Mouse (Mus musculus): ENCODE data around the gene Cd4. TPM values are rescaled to one million over a fixed set of nuclear protein-coding genes. Genes with fewer than 3 reads are reported as not detected.

Cd4 gene
- polyA plus RNA-seq (2012; rRNA removed), result 34.2 and 35.9 TPM in 2 replicates

DNA sequence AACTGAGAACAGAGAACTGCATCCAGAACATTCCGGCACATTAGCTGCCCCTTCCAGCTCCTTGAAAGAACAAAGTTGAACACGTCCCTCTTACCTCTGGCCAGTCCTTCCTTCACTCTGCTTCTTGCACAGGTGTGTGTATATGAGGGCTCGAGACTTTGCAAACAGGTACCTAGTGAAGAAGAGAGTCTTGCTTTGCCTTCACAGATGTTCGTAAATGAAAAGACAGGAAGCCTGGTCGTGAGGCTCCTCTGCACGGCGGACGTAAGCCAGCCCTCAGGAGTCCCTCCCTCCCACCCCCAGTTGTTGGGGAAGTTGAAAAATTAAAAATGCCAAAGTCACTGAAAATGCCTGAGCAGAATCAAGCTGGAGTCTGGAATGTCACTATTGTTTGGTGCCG, at the start of gene Cd4:
Cd4 (minus strand) TSS at position 236 of the 400 bp plus-strand sequence.
- no peak for DNase-seq (ENCODE audit: low read depth in 1 of 2, low spot score in 2 of 2)
- TF ChIP-seq CTCF (IDR thresholded peaks at IDR 0.05; ENCODE audit: extremely low read depth, insufficient read depth, insufficient read length, insufficient replicate concordance), result no peak
- peak within 1 kb of the TSS; percentile 61 for H3K4me3 ChIP-seq (ENCODE audit: extremely low read depth, insufficient read depth, insufficient read length)
- peaks cover 3% of the 10 kb centered on the region; the same call in 1 of the 2 replicates for H3K4me1 ChIP-seq (ENCODE audit: control insufficient read depth, insufficient read depth, insufficient read length)
- 45% methylated on average over 9 of the region's 9 CpGs for WGBS
- H3K36me3 ChIP-seq (ENCODE audit: control insufficient read depth, insufficient read depth, low read length), result no peaks in the 10 kb centered on the region
- peak within 1 kb of the TSS; percentile 54; the same call in 1 of the 2 replicates for H3K27ac ChIP-seq (ENCODE audit: insufficient read depth, low read length)
- H3K27me3 ChIP-seq (ENCODE audit: control insufficient read depth, insufficient read depth, low read length), result no peaks in the 10 kb centered on the region

DNA sequence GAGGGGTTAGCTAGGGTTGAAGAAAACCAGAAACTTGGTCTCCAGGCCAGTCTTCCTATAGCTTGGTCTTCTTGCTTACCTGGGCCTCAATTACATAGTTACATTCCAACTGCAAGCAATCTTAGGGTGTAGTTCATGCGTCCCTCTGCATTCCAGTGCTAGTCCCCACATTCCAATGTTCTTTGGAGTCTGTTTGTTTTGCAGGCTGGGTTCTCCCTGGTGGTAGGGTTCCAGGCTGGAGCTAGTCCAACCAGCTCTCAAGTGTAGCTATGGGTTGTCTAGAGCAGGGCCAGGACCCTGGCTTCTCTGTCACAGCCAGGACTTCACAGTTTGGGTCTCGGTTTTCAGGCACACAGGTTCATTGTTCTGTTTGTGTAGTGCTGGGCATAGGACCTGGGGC, 49.5 kb upstream of the Cd4 start:
- TF ChIP-seq POLR2A (IDR thresholded peaks at IDR 0.05; ENCODE audit: low read depth, low read length), result no peak
- TF ChIP-seq CTCF (IDR thresholded peaks at IDR 0.05; ENCODE audit: extremely low read depth, insufficient read depth, insufficient read length, insufficient replicate concordance), result no peak
- WGBS, result 91% methylated on average over 2 of the region's 2 CpGs

DNA sequence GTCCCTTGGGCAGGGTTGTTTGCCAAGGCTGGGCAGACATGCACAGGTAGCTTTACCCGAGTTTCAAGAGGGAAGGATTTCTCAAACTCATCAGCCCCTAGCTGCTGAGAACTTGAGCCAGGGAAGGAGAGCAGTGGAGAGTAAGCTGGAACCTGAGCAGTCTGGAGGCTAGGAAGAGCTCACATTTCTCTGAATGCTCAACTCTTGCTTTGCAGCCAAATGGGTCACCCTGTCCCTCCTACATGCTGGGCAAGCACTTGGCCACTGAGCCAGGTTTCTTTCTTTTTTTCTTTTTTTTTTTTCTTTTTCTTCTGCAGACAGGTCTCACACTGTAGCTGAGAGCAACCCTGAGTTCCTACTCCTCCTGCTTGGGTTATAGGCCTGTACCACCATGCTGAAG, 48.7 kb upstream of the Cd4 start:
- 86% methylated on average over 1 of the region's 1 CpGs for WGBS
- TF ChIP-seq POLR2A (IDR thresholded peaks at IDR 0.05; ENCODE audit: low read depth, low read length) (no peak), CTCF (IDR thresholded peaks at IDR 0.05; ENCODE audit: extremely low read depth, insufficient read depth, insufficient read length, insufficient replicate concordance) (no peak)
- H3K27ac ChIP-seq (ENCODE audit: insufficient read depth, low read length), result no peak overlapping the region
- peaks cover 6% of the 10 kb centered on the region; the same call in 1 of the 2 replicates for H3K4me1 ChIP-seq (ENCODE audit: control insufficient read depth, insufficient read depth, insufficient read length)
- H3K27me3 ChIP-seq (ENCODE audit: control insufficient read depth, insufficient read depth, low read length), result no peaks in the 10 kb centered on the region
- DNase-seq (ENCODE audit: low read depth in 1 of 2, low spot score in 2 of 2), result no peak
- H3K36me3 ChIP-seq (ENCODE audit: control insufficient read depth, insufficient read depth, low read length), result peaks cover 13% of the 10 kb centered on the region
- H3K4me3 ChIP-seq (ENCODE audit: extremely low read depth, insufficient read depth, insufficient read length), result no peak overlapping the region

More for the DNA sequence above, 49.5 kb upstream of the Cd4 start:
- Histone ChIP-seq H3K4me3 (ENCODE audit: extremely low read depth, insufficient read depth, insufficient read length) (no peak overlapping the region), H3K4me1 (ENCODE audit: control insufficient read depth, insufficient read depth, insufficient read length) (no peaks in the 10 kb centered on the region), H3K36me3 (ENCODE audit: control insufficient read depth, insufficient read depth, low read length) (peaks cover 13% of the 10 kb centered on the region), H3K27ac (ENCODE audit: insufficient read depth, low read length) (no peak overlapping the region), H3K27me3 (ENCODE audit: control insufficient read depth, insufficient read depth, low read length) (no peaks in the 10 kb centered on the region)
- DNase-seq (ENCODE audit: low read depth in 1 of 2, low spot score in 2 of 2), result no peak

DNA sequence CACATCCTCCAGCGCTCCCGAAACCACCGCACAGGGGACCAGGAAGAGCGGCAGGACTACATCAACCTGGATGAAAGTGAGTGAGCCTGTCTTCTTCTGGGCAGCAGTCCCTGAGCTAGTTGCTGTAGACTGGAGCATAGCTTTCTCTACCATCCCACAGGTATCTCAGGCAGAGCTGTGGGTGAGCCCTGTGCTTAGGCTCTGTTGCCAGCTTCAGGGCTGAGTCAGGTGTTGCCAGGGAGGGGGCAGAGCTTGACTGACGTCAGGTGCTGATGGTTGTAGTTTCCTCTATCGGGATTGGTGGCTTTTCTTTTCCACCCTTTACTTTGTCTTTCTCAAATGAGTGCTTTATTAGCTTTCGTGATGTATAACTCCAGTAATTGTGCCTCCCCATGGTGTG, 46.6 kb upstream of the Cd4 start:
- WGBS, result 98% methylated on average over 7 of the region's 7 CpGs

DNA sequence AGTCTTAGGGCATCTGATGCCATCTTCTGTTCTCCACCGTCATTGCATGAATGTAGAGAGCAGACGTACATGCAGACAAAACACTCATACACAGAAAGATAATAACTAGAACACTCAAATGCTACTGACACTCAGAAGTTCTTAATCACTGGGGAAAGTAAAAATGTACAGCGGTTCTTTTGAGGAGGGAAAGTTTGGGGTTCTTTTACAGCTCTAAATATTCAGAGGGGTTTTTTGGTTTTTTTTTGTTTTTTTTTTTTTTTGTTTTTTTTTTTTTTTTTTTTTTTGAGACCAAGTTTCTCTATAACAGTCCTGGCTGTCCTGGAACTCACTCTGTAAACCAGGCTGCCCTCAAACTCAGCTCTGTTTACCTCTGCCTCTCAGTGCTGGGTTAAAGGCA, 45.1 kb upstream of the Cd4 start:
- Histone ChIP-seq H3K4me1 (ENCODE audit: control insufficient read depth, insufficient read depth, insufficient read length) (peaks cover 6% of the 10 kb centered on the region; the same call in 1 of the 2 replicates), H3K36me3 (ENCODE audit: control insufficient read depth, insufficient read depth, low read length) (peaks cover 13% of the 10 kb centered on the region)
- WGBS, result 91% methylated on average over 3 of the region's 3 CpGs

More for the DNA sequence above, 46.6 kb upstream of the Cd4 start:
- no peak overlapping the region for H3K4me3 ChIP-seq (ENCODE audit: extremely low read depth, insufficient read depth, insufficient read length)
- no peaks in the 10 kb centered on the region for H3K27me3 ChIP-seq (ENCODE audit: control insufficient read depth, insufficient read depth, low read length)
- DNase-seq (ENCODE audit: low read depth in 1 of 2, low spot score in 2 of 2), result no peak
- peaks cover 13% of the 10 kb centered on the region for H3K36me3 ChIP-seq (ENCODE audit: control insufficient read depth, insufficient read depth, low read length)
- peaks cover 6% of the 10 kb centered on the region; the same call in 1 of the 2 replicates for H3K4me1 ChIP-seq (ENCODE audit: control insufficient read depth, insufficient read depth, insufficient read length)
- no peak for TF ChIP-seq CTCF (IDR thresholded peaks at IDR 0.05; ENCODE audit: extremely low read depth, insufficient read depth, insufficient read length, insufficient replicate concordance)
- TF ChIP-seq POLR2A (IDR thresholded peaks at IDR 0.05; ENCODE audit: low read depth, low read length), result no peak
- H3K27ac ChIP-seq (ENCODE audit: insufficient read depth, low read length), result no peak overlapping the region

DNA sequence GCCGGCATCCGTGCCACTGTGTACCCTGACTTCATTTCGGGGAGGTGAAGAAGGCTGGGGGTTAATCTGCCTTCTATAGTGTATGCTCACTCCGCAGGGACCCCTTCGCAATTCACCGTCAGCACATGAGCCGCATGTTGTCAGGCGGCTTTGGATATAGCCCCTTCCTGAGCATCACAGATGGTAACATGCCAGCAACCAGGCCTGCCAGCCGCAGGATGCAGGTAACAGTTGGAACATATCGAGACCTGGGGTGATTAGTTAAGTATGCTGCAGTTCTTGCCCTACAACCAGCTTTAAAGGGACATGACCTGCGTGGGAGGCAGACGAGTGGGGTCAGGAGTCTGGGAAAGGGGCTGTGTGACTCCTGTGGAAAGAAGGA, 44.3 kb upstream of the Cd4 start:
- Histone ChIP-seq H3K4me3 (ENCODE audit: extremely low read depth, insufficient read depth, insufficient read length) (peak overlapping the region; percentile 76; the same call in 1 of the 2 replicates), H3K27ac (ENCODE audit: insufficient read depth, low read length) (no peak overlapping the region), H3K27me3 (ENCODE audit: control insufficient read depth, insufficient read depth, low read length) (no peaks in the 10 kb centered on the region), H3K36me3 (ENCODE audit: control insufficient read depth, insufficient read depth, low read length) (peaks cover 11% of the 10 kb centered on the region), H3K4me1 (ENCODE audit: control insufficient read depth, insufficient read depth, insufficient read length) (peaks cover 6% of the 10 kb centered on the region; the same call in 1 of the 2 replicates)
- 77% methylated on average over 12 of the region's 12 CpGs for WGBS
- TF ChIP-seq POLR2A (IDR thresholded peaks at IDR 0.05; ENCODE audit: low read depth, low read length) (no peak), CTCF (IDR thresholded peaks at IDR 0.05; ENCODE audit: extremely low read depth, insufficient read depth, insufficient read length, insufficient replicate concordance) (no peak)
- DNase-seq (ENCODE audit: low read depth in 1 of 2, low spot score in 2 of 2), result no peak

More for the DNA sequence above, 45.1 kb upstream of the Cd4 start:
- TF ChIP-seq POLR2A (IDR thresholded peaks at IDR 0.05; ENCODE audit: low read depth, low read length) (no peak), CTCF (IDR thresholded peaks at IDR 0.05; ENCODE audit: extremely low read depth, insufficient read depth, insufficient read length, insufficient replicate concordance) (no peak)
- no peak for DNase-seq (ENCODE audit: low read depth in 1 of 2, low spot score in 2 of 2)
- H3K27ac ChIP-seq (ENCODE audit: insufficient read depth, low read length), result no peak overlapping the region
- no peaks in the 10 kb centered on the region for H3K27me3 ChIP-seq (ENCODE audit: control insufficient read depth, insufficient read depth, low read length)
- H3K4me3 ChIP-seq (ENCODE audit: extremely low read depth, insufficient read depth, insufficient read length), result no peak overlapping the region

DNA sequence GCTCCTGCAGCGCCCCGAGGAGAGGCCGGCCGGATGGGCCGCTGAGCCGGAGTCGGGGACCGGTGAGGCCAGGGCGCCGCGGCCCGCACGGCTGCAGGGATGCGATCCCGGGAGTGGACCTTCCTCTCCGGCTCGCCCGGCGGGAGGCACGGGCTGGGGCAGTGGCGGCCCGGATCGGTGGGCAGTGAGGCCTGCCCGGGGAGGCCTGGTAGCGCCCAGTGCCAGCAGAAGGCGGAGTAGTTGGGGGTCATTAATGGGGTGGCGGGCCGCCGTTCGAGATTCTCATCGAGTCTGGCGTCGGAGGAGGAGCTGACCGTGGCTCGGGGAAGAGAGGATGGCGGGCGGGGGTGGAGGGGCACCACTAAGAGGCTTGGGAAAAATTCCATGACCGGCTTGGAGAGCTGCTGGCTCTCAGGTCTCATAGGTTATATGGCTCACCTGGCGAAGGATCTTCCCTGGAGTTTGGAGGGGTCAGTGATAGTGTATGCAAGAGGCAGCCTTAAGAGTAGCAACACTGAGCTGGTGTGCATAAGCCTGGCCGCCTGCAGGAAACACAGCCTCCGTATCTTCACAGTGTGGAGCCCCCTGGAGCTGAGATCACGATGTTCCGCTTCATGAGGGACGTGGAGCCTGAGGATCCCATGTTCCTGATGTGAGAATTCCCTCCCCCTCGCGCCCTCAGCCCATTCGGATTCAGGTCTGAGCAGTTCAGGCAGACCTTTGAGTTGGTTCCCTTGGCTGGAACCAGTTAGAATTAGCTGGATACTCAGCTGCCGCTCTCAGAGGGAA, 43.7 kb upstream of the Cd4 start:
- Histone ChIP-seq H3K27me3 (ENCODE audit: control insufficient read depth, insufficient read depth, low read length) (no peaks in the 10 kb centered on the region), H3K4me3 (ENCODE audit: extremely low read depth, insufficient read depth, insufficient read length) (peak overlapping the region; percentile 76), H3K27ac (ENCODE audit: insufficient read depth, low read length) (peak overlapping the region; percentile 56), H3K4me1 (ENCODE audit: control insufficient read depth, insufficient read depth, insufficient read length) (peaks cover 6% of the 10 kb centered on the region; the same call in 1 of the 2 replicates), H3K36me3 (ENCODE audit: control insufficient read depth, insufficient read depth, low read length) (peaks cover 11% of the 10 kb centered on the region)
- 4% methylated on average over 47 of the region's 48 CpGs for WGBS
- no peak for DNase-seq (ENCODE audit: low read depth in 1 of 2, low spot score in 2 of 2)
- TF ChIP-seq POLR2A (IDR thresholded peaks at IDR 0.05; ENCODE audit: low read depth, low read length) (no peak), CTCF (IDR thresholded peaks at IDR 0.05; ENCODE audit: extremely low read depth, insufficient read depth, insufficient read length, insufficient replicate concordance) (no peak)
